Mouse (Mus musculus) left cerebral cortex, adult 11 months (tissue): Measurements from ENCODE around the gene Rps10.
A peak's percentile ranks its signal among the peaks of the same experiment; 100 is the strongest.

Experiments
- DNase-seq: peaks from one replicate; pipeline ENCODE4 v3.0.0; 2022; ENCODE audit warnings: low spot score

Rps10 gene

DNA sequence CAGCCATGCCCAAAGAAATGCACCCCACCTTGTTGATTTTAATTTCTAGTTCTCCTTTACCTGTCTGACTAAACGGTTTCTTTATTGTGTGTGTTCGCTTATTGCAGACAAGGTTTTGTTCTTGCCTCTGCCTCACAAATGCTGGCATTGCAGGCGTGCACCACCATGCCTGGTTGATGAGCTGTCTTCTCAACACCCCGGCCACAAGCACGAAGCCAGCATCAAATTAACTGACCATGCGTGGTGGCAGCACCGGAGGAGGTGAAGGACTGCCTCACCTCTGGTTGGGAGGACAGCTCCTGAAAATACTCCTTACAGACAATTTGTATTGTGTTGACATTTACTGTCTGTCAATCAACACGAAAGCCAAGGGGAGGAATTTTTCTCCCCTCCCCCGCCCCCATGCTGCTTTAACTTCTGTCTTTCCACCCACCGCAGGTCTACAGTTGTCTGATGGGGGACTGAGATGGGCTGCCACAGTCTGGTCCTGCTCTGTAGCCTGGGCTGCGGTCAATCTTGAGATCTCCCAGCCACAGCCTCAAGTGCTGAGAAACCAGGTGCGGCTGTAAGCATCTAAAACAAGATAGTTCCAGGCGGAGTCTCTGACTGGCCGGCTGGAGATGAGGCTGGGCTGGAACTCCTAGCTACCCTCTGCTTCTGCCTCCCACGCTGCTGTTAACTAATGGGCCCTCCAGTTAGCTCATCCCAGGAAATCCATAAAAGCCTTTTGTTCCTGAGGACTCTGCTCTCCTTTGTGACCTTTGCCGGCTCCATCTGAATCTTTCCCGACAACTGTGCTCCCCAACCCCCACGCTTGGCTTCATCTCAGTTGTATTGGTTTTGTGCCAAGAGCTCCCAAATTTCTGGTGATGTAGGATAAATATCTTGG is at the start of gene Rps10:
Gene Rps10 (minus strand): TSS at position 538 of the 889 bp plus-strand sequence.
- DNase-seq: no peak

DNA sequence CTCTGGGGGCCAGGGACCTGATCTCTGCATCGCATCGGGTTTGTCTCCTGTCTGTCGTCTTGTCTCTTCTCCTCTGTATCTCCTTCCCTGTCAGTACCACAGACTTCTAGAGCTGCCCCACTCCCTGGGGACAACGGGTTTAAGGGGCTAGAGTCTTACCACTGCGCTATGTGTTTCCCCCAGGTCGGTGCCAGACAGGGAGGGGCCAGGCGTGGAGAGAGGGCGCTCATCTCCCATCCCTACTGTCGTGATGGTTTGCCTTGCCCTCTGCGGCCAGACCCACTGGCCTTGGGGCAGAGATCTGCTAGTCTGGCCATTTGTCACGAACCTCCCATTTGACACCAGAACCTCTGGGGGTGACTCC is 49.1 kb upstream of the Rps10 start:
- DNase-seq: no peak

DNA sequence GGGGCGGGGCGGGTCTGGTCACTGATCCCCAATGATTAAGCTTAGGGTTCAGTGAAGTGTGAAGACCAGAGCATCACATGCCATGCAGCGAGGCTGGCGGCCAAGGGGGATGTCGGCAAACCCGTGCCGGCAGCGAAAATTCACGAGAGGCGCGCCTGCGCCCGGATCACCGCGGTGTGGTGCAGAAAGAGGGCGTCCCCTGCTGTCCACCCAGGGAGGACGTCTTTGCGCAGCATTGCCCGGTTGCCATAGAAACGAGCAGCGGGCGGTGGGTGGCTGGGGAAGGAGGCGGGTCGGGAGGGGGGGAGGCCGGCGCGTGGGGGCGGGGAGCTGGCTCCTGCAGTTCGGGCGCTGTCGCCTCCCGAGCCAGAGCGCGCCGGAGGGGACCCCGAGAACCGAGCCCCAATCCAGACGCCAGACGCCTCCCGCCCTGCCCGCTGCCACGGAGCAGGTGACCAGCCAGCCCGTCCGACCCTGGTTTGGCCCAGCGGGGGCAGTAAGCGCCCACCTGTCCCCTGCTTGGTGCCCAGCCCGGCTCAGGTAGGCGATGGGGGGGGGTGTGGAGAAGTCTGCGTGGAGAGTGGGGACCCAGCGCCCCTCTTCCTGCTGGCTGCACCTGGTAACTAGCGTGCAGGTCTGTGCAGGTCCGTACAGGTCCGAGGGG is 48.5 kb upstream of the Rps10 start:
- DNase-seq: peak; percentile 75

- no peak for DNase-seq
These were observed 42.7 kb upstream of the Rps10 start for GRCm38 (mm10) chr17:27678924-27679813.

DNA sequence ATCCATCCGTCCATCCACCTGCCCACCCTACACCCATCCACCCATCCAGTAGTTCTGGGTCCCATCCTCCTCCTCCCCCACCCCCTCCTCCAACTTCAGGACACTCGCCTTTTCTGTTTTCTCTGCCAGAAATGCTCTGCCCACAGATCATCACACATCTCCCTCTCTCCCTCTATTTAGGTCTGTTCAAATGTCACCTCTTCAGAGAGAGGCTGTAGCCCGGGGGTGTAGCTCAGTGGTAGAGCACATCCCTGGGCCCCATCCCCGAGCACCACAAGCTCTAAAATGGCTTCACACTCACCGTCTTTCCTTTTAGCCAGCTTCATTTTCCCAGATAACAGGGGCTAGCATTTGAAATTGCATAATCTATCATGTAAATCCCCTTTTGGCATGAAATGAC is 41.3 kb upstream of the Rps10 start:
- no peak for DNase-seq

DNA sequence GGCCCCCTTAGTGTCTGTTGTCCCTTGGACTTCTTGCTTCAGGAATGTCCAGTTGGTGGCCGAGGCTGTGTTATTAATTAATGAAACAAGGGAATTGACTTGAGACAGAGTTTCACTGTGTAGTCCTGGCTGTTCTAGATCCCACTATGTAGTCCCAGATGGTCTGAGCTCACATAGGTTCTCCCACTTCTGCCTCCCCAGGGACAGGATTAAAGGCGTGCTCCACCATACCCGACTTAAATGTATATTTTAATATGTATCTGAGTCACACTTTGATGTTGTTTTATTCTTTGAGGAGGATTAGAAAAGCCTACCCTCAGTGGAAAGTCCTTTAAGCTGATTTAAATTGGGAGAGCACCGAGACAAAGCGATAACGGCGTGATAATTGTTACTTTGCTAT is 39.8 kb upstream of the Rps10 start:
- no peak for DNase-seq

DNA sequence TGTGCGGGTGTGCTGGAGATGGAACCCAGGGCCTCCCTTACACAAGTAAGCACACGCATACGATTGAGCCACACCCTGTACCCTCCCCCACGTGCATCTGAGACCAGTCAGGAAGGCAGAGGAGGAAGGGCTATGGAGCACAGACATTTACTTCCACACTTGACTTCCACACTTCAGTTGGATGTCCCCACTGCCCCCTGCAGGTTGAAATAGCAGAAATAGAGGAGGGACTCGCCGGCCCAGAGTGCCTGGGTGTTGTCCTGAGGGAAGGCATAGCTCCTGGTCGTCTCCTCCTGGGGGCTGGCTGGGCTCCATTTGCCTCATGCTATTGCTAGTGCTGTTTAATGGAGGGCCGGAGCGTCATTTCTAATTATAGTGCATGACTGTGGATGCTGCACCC is 39.0 kb upstream of the Rps10 start:
- DNase-seq: no peak

DNA sequence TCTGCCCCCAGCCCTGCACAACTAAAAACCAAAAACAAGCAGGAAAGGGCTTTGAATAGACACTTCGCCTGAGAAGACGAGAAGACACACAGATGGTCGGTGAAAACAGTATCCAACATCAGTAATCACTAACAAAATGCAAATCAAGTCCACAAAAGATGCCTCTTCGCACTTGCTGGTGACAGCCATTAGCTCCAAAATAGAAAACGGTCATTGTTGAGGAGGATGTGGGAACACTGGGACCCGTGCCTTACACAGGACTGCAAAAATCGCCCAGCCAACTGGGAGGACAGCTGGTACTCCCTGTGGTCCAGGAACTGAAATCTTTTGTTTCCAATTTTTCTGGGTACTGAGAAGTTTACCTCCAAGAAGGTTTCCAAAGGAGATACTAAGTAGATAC is 37.5 kb upstream of the Rps10 start:
- no peak for DNase-seq

DNA sequence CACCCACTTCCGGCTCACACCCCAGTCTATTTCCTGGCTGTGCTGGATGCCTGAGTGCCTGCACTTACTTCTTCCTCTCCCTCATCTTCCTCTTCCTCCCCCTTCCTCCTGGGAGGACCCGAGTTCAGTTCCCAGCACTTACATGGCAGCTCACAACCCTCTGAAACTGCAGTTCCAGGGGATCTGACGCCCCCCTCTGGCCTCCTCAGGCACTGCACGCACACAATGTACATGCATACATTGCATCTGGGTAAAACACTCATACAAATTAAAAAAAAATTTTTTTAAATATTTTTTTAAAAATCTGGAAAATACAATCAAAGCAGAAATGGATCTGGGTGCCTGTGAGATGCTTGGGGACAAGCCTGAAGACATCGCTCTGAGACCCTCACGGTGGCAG is 35.3 kb upstream of the Rps10 start:
- no peak for DNase-seq

DNA sequence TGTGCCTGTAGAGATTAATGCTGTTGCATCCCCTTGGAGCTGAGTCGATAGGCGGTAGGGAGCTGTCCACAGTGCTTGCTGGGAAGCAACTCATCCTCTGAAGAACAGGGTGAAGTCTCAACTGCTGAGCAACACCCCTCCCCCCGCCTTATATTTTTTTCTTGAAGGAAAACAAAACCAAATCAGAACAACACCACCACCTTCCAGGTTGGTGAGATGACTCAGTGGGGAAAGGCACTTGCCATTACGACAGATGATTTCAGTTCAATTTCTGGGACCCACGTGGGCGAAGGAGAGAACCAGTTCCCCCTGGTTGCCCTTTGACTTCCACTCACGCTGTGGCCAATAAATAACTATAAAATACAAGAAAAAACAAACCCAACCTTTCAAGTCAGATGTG is 22.3 kb upstream of the Rps10 start:
- DNase-seq: no peak

GRCm38 (mm10) chr17:27657123-27657522 is 20.7 kb upstream of the Rps10 start:
- DNase-seq: no peak

- DNase-seq: no peak
These were observed 19.9 kb upstream of the Rps10 start for GRCm38 (mm10) chr17:27656414-27656813.

DNA sequence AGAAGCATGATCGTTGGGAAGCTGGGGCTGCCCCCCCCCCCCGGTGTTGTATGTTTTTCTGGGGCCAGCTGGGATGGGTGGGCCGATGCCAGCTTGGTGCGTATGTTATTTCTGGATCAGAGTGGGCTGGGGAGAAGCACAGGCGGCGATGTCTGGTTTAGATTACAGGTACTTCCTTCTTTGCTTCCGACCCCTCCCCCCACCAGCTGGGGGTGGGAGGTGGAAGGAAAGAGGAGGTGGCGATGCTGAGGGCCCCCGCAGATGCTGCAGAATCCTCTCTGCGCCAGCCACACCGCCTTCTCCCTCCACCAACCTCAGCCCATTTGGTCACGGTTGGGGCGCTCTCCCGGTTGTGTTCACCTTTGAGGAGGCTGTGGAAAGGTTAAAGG is 19.5 kb upstream of the Rps10 start:
- DNase-seq: peak; percentile 61

GRCm38 (mm10) chr17:27655089-27656010 is 18.9 kb upstream of the Rps10 start, which contains the start of gene Pacsin1:
Gene Pacsin1 (plus strand): TSS chr17:27655509.
- peak; percentile 68 for DNase-seq

- DNase-seq: no peak
These were observed 16.9 kb upstream of the Rps10 start for GRCm38 (mm10) chr17:27653253-27653959.

- no peak for DNase-seq
These were observed 15.7 kb upstream of the Rps10 start for GRCm38 (mm10) chr17:27652046-27652790.

- DNase-seq: no peak
These were observed 14.1 kb upstream of the Rps10 start for GRCm38 (mm10) chr17:27650586-27650985.

GRCm38 (mm10) chr17:27650160-27650559 is 13.7 kb upstream of the Rps10 start:
- no peak for DNase-seq

GRCm38 (mm10) chr17:27645807-27646206 is 9.3 kb upstream of the Rps10 start:
- DNase-seq: no peak

DNA sequence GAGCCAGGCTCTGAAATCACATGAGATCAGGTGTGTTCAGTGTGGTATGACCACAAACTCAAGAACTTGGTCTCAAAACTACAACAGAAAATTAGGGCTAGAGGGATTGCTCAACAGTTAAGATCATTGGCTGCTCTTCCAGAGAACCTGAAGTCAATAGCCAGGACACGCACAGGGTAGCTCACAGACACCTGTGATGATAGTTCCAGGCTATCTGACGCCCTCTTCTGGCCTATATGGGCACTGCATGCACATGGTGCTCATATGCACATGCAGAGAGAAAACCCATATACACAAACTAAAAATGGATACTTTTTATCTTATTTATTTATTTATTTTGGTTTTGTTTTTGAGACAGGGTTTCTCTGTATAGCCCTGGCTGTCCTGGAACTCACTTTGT is 8.1 kb upstream of the Rps10 start:
- no peak for DNase-seq
